Mouse (Mus musculus) mouse trophoblast stem cell (cell line): ENCODE measurements around the gene Jph2.

Experiments
- in situ Hi-C, 2 experiments: fragments of 300-500 bp; cut with MseI, MboI; formaldehyde crosslinking; loops; 2 replicates in 1 of 2; 3 replicates in 1 of 2; pipeline ENCODE4 v1.15.1; 2025

The Jph2 gene

DNA sequence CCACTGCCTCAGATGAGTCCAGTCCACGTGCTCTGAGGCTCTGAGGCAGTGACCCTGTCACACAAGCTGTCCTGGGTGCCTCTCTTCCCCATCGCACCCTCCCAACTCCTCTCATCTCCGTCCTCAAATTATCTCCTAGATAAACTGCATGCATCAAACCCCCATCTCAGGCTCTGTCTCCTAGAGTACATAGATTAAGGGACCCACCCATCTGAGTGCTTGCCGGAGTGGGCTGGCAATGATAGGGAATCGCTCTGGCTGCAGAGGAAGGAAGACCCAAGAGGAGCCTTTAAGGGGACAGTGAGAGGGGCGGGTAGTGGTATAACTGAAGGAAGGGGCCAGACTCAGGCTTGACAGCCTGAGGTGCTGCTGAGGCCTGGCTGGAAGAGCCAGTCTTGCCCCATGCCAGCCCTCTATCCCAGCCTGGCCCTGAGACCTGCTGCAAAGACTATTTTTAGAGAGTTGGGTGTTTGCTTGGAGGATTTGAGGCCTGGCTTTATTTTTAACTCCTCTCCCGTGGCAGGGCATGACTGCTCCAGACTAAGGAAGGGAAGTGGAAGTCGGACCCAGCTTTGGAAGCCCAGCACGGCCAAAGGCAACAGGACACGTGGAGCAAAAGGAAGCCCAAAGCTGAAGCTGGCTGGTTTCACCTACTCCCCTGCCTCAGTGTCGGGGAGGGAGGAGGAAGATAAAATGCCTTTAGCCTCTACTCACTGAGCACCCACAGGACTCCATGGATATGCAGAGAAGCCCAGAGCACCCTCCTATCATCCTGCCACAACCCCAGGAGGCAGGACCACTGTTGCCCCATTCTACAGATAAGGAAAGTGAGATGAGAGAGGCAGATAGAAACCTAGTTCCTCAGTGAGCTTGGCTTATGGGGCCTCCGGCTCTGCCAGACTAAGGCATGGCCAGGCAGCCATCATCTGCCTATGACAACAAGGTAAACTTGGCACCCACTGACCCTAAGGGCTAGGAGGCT, 34.6 kb downstream of the Jph2 start:
- in situ Hi-C loops = no loop called here

DNA sequence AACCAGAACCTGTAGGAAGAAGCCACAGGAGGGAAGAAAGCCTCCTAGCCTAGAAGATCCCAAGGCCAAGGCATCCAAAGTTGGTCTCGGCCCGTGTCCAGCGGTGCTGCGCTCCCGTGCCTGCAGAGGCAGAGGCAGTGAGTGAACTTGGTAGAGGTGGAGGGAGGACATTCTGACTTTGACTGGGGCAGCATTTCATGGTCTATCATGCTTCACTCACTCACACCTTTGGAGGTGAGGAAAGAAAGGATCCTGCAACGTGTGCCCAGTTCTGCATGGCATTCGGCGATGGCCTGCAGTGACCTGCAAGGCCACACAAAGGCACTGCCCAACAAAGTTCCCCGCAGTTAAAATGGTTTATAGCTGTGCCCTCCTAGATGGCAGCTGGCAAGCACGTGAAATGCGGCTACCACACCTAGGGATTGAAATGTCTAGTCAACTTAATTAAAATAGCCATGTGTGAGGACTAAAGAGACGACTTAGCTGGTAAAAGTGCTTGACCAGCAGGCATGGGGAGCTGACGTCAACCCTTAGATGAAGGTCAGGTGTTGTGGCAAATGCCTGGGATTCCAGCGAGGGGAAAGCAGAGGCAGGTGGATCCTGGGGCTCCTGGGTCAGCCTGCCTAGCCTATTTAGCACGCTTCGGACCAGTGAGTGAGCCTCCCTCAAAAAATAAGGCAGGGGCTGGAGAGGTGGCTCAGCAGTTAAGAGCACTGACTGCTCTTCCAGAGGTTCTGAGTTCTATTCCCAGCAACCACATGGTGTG, 36.8 kb downstream of the Jph2 start:
- in situ Hi-C loops = no loop called here

DNA sequence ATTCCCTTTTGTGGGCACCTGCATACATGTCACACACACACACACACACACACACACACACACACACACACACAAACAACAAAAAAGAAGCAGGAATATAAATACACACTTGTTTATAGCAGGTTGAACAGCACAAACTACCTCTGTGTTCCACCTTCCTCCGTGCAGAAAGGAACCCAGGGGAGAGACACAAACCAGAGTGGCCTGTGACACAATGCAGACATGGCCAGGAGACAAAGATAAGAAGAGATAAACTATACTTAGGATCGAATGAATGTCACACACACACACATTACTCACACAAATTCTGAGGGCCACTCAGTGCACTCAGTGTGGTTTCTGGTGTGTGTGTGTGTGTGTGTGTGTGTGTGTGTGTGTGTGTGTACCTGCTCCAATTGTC, 38.5 kb downstream of the Jph2 start:
- in situ Hi-C loops = no loop called here

DNA sequence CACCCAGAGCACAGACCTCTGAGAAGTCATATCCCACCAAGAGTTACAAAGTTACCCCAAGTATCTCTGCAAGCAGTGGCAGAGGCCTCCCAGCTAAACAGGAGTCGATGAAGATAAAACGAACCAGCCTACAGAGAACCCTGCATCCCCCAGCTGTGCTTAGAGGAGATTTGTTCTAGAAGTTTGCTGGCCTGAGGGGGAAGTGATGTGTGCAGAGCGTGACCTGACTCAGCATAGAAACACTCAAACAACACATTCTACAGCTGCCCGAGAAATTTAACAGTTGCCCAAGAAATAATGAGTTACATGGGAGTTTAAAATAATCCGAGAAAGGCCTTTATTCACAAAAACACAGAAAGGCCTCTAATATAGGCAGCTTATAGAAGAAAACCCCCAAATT, 39.1 kb downstream of the Jph2 start:
- in situ Hi-C loops = no loop called here

DNA sequence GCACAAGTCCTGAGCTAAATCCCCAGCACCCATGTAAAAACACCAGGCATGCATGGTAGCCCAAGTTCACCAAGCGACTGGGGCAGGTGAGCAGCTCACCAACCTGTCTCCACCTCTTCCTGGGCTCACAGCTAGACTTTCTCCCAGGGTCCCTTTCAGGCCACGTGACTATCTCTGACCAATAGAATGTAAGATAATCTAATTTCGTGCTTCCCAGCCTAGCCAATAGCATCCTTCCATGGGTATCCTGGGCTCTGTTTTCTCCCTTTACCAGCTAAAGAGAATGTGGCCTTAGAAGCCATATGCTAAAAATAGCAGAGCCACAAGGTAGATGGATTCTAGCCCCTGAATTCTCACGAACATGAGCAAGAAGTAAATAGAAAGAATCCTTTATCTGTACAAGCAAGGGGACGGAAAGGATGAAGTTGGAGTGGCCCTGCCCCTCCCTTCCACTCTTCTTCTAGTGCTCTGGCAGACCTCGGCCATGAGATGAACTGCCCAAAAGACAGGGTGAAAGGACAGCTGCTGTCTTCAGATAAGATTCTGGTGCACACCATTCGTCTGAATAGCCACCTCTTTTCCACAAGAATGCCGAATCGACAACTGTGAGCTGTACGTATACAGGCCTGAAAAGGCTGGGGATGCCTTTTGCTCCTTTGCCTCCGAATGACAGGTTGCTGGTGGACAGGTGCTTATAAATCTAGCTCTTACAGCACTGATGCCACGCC, 41.5 kb downstream of the Jph2 start:
- in situ Hi-C loops = no loop called here

DNA sequence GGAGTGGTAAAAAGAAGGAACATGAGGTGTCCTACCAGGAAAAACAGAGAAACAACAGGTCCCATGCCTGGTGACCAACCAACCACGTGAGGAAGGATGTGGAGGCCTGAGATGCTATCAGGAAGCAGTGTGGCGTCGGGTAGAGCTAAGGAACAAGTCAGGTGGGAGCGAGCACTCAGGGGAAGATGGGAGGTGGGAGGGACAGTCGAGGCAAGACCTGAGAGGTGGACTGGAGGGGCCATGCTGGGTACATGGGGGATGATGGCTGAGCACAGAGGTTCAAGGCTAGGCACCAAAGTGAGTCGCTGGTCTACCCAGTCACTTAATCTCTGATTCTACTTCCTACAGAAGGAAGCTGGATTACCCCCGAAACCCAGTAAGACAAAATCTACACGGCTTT, 42.1 kb downstream of the Jph2 start:
- in situ Hi-C loops = no loop called here

DNA sequence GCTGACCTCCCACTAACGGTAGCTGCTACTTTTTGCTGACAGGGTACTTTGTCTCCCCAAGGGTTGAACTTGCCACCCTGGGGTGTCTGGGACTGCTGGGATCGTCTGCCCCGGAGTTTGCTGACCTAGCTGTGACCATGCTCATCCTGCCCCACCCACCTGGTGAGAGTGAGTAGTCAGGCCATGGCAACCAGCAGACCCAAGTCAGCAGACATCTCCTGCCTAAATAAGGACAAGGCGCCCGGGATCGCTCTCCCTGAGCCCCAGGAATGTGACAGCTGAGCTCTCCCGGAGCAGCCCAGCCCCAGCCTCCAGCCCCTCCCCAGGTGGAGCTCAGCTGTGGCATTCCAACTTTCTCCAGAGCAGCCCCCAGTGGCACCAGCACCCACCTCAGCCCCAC, 44.1 kb downstream of the Jph2 start:
- in situ Hi-C loops = no loop called here

DNA sequence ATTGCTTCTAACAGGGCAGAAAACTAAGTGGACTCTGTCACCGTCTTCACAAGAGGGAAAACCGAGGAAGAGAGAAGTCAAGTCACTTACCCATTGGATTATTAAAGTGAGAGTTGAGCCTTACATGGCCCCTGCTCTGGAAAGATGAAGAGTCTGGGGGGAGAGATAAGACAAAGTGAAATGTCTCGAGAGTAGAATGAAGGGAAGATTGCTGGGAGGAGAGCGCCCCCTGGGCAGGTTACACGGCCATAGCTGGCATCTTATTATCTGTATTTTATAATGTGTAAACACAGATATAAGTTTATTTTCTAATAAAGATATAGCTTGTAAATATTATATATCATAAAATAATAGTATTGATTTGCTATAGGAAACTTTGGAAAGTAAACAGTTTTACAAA, 47.4 kb downstream of the Jph2 start:
- in situ Hi-C loops = no loop called here

DNA sequence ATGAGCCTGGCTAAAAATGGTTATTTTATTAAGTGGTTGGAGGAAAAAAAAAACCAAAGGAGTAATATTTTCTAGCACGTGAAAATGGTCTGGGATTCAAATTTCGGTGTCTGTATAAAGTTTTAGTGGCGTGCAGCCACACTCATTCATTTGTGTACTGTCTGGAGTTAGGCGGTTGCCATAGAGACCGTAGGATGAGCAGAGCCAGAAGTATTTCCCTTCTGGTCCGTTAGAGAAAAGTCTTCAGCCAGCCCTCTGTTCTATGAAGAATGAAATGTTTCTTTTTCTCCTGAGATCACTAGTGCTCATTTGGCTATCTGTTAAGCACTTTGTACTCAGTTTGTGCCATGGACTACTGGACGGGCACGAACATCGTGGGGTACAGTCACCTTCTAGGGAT, 48.4 kb downstream of the Jph2 start:
- in situ Hi-C loops = no loop called here

DNA sequence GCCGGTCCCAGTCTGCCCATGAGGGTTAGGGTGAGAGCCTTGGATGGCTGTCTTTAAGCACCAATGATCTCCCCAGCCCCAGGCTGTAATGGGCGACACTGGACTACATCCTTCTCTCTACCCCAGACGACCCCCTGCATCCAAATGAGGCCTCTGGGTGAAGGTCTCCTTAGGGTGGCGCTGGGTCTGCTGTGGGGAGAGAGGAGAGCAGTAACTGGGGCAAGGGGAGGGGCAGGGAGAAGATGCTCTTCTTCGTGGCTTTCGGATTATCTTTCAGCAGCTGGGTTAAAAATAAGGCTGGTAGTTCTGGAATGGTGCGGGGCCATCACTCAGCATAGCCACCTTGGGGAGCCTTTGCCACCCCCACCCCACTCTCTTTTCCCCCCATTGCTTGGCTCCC, 49.1 kb downstream of the Jph2 start:
- in situ Hi-C loops = no loop called here

DNA sequence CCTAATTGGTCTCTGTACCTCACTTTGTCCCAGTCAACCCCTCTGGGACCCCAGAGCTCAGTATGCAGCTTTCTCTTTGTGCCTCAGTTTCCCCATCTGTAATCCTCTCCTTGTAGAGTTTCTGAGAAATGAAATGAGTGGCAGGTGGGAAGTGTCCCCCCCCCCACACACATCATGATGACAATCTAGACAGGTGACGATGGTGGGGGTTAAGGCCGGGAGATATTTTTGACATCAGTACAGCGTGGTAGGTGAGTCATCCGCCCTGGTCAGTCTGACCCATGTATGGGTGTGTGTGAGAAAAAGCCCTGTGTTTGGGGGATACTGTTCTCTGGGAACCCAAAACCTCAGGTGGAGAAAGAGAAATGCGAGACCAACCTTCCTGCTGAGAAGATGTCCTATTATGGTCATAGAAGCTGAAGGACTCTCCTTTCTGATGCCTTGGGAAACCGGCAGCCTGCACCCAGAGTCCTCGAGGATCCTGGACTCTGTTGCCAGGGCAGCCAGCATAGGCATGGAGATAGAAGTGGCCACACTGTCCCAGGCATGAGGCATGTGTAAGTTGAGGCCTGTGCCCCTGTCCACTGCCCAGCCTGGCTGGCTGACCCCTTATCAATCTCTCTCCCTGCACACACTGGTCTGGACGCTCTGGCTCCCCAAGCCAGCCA, 50.1 kb downstream of the Jph2 start:
- in situ Hi-C loops = no loop called here

DNA sequence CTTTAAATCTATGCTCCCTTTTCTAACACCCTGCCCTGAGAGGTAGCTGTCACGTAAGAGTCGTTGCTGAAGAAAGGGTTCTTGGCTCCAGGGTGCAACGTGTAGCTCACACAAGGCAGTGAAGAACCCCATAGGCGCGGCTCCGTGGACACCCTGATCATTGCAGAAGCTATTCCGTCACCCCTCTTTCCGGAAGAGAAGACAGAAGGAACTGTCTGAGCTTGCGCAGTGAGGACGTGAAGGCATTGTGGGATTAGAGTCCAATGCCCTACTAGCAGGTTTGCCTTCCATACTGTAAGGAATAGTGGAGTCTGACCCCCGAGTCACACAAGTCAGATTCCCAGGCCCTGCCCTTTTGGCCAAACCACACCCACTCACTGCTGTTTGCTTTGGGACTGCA, 51.3 kb downstream of the Jph2 start:
- in situ Hi-C loops = no loop called here

DNA sequence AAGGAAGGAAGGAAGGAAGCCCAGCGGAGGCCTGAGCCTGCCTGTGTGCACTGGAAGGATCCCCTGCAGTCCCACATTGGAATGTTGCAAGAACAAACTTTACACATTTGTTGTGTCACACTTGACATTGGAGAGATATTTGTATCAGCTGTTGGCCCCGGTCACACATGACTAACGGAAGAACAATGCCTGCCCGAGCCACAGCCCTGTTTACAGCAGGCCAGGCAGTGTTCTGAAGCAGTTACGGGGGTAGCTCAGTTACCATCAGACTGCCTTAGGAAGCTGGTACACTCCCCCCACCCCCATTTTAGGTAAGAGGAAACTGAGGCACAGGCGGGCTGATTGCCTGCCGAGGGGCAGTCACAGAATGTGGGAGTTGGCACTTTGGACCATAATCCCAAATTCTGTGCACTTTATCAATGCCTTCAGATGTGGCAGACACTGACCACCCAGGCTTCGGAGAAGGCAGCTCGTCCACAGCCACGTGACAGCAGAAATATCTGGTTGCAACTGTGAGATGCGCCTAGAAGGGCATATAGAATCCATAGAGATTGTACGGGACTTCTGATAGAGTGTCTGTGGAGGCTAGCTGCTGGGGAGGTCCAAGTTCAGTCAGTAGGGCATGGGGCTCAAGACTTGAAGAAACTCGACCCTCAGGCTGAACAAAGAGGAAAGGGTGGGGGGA, 52.7 kb downstream of the Jph2 start:
- in situ Hi-C loops = loop anchor here (5.0 kb wide), 1 partner anchor 57 kb away; no protein-coding TSS in a partner anchor

DNA sequence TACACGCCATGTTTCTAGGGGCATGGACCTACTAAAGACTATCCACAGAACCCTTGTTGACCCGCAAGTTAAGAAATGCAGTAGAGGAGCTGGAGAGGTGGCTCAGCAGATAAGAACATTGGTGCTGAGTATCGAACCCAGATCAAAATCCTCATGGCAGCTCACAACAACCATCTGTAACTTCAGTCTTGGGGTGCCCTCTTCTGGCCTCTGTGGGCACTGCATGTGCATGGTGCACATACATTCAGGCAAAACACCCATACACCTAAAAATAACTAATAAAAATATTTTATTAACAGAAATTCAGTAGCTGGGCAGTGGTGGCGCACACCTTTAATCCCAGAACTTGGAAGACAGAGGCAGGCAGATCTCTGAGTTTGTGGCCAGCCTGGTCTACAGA, 54.1 kb downstream of the Jph2 start:
- in situ Hi-C loops = loop anchor here (5.0 kb wide), 1 partner anchor 59 kb away; no protein-coding TSS in a partner anchor

DNA sequence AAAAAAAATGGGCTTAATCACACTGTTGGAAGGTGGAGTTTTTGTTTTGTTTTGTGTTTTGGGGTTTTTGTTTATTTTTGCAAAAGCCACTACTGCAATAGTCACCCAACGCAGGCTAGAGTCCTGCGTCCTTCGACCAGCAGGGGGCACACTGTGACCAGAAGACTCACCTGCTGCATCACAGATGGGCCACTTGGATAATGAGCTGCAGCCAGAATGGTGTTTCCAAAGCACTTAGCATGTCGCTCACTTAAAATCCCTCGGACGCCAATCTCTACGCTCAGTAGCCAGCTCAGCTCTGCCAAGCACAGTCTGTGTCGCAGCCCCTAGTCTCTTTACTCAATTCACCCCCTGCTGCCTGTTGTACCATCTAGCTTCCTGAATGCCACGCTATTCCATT, 57.5 kb downstream of the Jph2 start:
- in situ Hi-C loops = loop anchor here (5.0 kb wide), 1 partner anchor 62 kb away; no protein-coding TSS in a partner anchor

DNA sequence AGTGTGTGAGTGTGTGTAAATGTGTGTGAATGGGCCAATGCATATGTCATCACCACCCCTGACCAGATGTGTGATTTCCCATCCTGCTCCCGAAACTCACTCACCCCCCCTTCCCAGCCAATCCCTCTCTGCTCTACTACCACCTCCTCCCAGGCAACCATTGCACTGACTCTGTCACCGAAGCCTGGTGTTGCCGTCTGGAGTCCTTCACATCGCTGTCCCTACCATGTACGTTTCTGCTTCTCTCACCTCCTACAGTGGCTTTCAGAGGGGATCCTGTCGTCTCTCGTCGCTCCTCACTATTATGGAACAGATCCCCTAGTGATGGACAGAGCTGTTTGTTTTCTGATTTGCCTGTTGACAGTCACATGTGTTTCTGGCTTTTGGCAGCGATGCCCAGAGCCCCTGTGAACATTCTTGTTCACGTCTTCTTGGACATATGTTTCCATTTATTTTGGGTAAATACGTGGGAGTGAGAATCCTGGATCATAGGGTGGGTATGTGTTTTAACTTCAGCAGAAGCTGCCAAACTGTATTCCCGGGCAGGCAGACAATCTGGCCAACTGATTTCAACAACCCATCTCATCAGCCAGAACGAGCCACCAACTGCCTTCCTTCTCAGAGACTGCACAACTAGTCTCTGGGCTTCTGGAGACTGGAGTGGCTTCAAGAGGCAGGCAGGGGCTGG, 65.3 kb downstream of the Jph2 start:
- in situ Hi-C loops = loop anchor here (5.0 kb wide), 1 partner anchor 230 kb away; no protein-coding TSS in a partner anchor

DNA sequence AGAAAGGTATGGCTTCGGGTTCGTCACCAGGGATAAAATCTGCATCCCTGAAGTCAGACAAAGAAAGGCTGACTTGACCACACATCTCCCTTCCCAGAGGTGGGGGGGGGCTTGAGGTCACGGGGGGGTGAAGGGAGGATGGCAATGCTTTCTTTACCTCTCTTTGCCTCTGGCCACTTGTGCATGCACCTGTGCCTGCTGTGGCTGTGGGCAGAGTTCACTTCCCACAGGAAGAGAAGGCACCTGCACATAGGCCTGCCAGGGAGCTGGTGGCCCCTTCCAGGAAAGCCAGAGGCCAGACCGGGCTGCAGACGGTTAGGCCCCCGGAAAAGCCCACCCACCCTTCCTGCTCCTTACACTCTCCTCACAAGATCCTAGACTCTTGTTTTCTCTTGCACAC, 66.4 kb downstream of the Jph2 start:
- in situ Hi-C loops = loop anchor here (5.0 kb wide), 1 partner anchor 229 kb away; no protein-coding TSS in a partner anchor

DNA sequence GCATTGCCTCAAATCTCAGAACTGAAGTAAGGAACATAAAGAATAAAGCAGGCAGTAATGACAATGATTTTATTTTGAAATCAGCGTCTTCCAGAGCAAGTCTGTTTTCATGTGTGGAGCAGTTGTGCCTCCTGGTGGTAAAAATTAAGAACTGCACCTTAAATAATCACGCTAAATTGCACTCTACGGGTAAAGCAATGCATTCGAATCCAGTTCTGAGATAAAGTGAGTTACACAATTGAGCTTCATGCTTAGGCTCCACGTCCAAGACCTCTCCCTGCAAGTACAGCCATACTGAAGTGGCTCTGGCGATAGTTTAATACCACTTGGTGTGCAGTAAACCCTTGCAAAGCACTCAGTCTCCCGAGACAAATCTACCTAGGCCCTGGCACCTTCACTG, 67.1 kb downstream of the Jph2 start:
- in situ Hi-C loops = loop anchor here (5.0 kb wide), 1 partner anchor 228 kb away; no protein-coding TSS in a partner anchor

DNA sequence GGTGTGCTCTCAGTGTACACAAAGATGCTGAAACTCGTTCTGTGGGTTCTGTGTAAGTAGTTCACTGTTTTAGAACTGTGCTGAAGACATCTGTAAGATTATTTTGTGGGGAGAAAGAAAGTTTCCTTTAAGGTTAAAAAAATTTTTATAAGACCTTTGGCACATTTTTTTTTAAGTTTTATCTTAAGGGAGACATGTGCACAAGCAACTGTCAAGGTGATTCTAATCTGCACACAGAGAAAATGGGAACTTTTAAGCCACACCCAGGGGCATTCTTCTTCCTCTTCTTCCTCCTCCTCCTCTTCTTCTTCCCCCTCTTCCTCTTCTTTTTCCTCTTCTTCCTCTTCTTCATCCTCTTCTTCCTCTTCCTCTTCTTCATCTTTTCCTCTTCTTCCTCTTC, 74.6 kb downstream of the Jph2 start:
- in situ Hi-C loops = no loop called here

DNA sequence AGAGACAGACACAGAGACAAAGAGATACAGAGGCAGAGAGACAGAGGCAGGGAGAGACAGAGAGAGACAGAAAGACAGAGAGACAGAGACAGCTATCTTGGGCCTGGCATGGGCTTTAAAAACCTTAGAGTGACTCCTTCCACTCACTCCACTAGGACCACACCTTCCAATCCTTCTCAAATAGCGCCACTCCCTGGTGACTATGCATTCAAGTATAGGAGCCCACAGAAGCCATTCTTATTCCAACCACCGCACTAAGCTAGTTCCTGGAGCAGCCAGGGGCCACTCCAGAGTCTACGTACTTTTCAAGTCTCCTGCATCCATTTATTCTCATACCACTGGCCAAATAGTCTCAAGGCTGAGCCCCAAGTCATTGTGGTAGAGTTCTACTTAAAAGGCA, 79.0 kb downstream of the Jph2 start:
- in situ Hi-C loops = no loop called here
